Mouse (Mus musculus) embryonic facial prominence, embryonic 15.5 days (tissue): ENCODE measurements around the gene Copz1. TPM values are rescaled to one million over a fixed set of nuclear protein-coding genes. Genes with fewer than 3 reads are reported as not detected.

ENCODE experiments used
- ATAC-seq: fragments of 200-750 bp; cut with Nextera tagmentation; 2 replicates; pipeline ENCODE4 v1.8.0; 2017; ENCODE audit warnings: low read depth, moderate TSS enrichment; ENCODE audit not compliant: insufficient number of reproducible peaks, low FRiP score, low TSS enrichment
- H3K27ac ChIP-seq: fragments of 300-500 bp; sonication (generic); replicated peaks from 2 replicates; pipeline ENCODE4 v1.5.1; 2015; ENCODE audit warnings: mild to moderate bottlenecking, inconsistent platforms
- H3K27me3 ChIP-seq: fragments of 300-500 bp; sonication (generic); 2 replicates; pipeline ENCODE4 v1.6.1; 2015; ENCODE audit warnings: inconsistent platforms
- H3K36me3 ChIP-seq: fragments of 300-500 bp; sonication (generic); 2 replicates; pipeline ENCODE4 v1.6.1; 2015; ENCODE audit warnings: mild to moderate bottlenecking, inconsistent platforms
- H3K4me1 ChIP-seq: fragments of 300-500 bp; sonication (generic); 2 replicates; pipeline ENCODE4 v1.6.1; 2015; ENCODE audit warnings: inconsistent platforms
- H3K4me2 ChIP-seq: fragments of 300-500 bp; sonication (generic); replicated peaks from 2 replicates; pipeline ENCODE4 v1.6.1; 2015; ENCODE audit warnings: mild to moderate bottlenecking, inconsistent platforms
- H3K4me3 ChIP-seq: fragments of 300-500 bp; sonication (generic); replicated peaks from 2 replicates; pipeline ENCODE4 v1.5.1; 2015; ENCODE audit warnings: mild to moderate bottlenecking, inconsistent platforms
- H3K9ac ChIP-seq: fragments of 300-500 bp; sonication (generic); 2 replicates; pipeline ENCODE4 v1.6.1; 2015; ENCODE audit warnings: inconsistent platforms
- H3K9me3 ChIP-seq: fragments of 300-500 bp; sonication (generic); replicated peaks from 2 replicates; pipeline ENCODE4 v1.6.1; 2016; ENCODE audit warnings: inconsistent platforms
- WGBS: fragments of 180-500 bp; shearing (Covaris S2); methylation state at CpG from one replicate; pipeline ENCODE4 v1.1.7; 2015; 5-methylcytosine and 5-hydroxymethylcytosine counted together
- polyA plus RNA-seq: library from polyadenylated mRNA; unstranded; fragments of >200 nt; fragmentation: Nextera tagmentation; extraction: Ambion mirVana; gene quantifications from 2 replicates; pipeline ENCODE4 v1.2.1, GENCODE M21; 2015

The Copz1 gene
- polyA plus RNA-seq, 1 experiment from 2014 or later: 279 TPM

GRCm38 (mm10) chr15:103280817-103281464 lies 8.4 kb downstream of the Copz1 start:
- no peak overlapping the region for H3K27ac ChIP-seq
- WGBS: 65% methylated on average over 3 of the region's 3 CpGs

GRCm38 (mm10) chr15:103281465-103282205 lies 9.1 kb downstream of the Copz1 start:
- no peak overlapping the region for H3K4me2 ChIP-seq
- no peaks in the 10 kb centered on the region for H3K9me3 ChIP-seq
- peaks cover 18% of the 10 kb centered on the region for H3K4me1 ChIP-seq
- H3K27me3 ChIP-seq: no peaks in the 10 kb centered on the region
- WGBS: 92% methylated on average over 3 of the region's 3 CpGs
- H3K36me3 ChIP-seq: no peaks in the 10 kb centered on the region; the same call in 1 of the 2 replicates
- H3K4me3 ChIP-seq: no peak overlapping the region
- H3K9ac ChIP-seq: no peak overlapping the region
- H3K27ac ChIP-seq: no peak overlapping the region
- no peak for ATAC-seq

More at GRCm38 (mm10) chr15:103280817-103281464, 8.4 kb downstream of the Copz1 start:
- ATAC-seq: no peak
- Histone ChIP-seq H3K27me3 (no peaks in the 10 kb centered on the region), H3K9ac (no peak overlapping the region), H3K36me3 (no peaks in the 10 kb centered on the region), H3K4me3 (no peak overlapping the region), H3K4me2 (no peak overlapping the region), H3K4me1 (peaks cover 15% of the 10 kb centered on the region), H3K9me3 (no peaks in the 10 kb centered on the region)

GRCm38 (mm10) chr15:103284066-103284465 lies 11.6 kb downstream of the Copz1 start:
- H3K4me2 ChIP-seq: no peak overlapping the region
- H3K27ac ChIP-seq: no peak overlapping the region
- H3K4me1 ChIP-seq: peaks cover 19% of the 10 kb centered on the region
- H3K9me3 ChIP-seq: no peaks in the 10 kb centered on the region
- H3K9ac ChIP-seq: no peak overlapping the region
- no peaks in the 10 kb centered on the region; the same call in 1 of the 2 replicates for H3K36me3 ChIP-seq
- no peak overlapping the region for H3K4me3 ChIP-seq
- H3K27me3 ChIP-seq: no peaks in the 10 kb centered on the region
- 70% methylated on average over 3 of the region's 3 CpGs for WGBS
- no peak for ATAC-seq

GRCm38 (mm10) chr15:103284647-103285046 lies 12.1 kb downstream of the Copz1 start:
- no peak overlapping the region for H3K27ac ChIP-seq
- H3K4me1 ChIP-seq: peaks cover 25% of the 10 kb centered on the region
- no peaks in the 10 kb centered on the region for H3K9me3 ChIP-seq
- WGBS: 41% methylated on average over 2 of the region's 2 CpGs
- H3K4me2 ChIP-seq: no peak overlapping the region
- H3K27me3 ChIP-seq: no peaks in the 10 kb centered on the region
- H3K4me3 ChIP-seq: no peak overlapping the region
- no peaks in the 10 kb centered on the region; the same call in 1 of the 2 replicates for H3K36me3 ChIP-seq
- no peak overlapping the region for H3K9ac ChIP-seq
- no peak for ATAC-seq

- WGBS: 59% methylated on average over 1 of the region's 1 CpGs
- no peak overlapping the region for H3K9ac ChIP-seq
- no peaks in the 10 kb centered on the region for H3K9me3 ChIP-seq
- ATAC-seq: no peak
- H3K4me3 ChIP-seq: no peak overlapping the region
- peak overlapping the region; percentile 49 for H3K27ac ChIP-seq
- no peak overlapping the region for H3K4me2 ChIP-seq
- peaks cover 5% of the 10 kb centered on the region for H3K36me3 ChIP-seq
- no peaks in the 10 kb centered on the region for H3K27me3 ChIP-seq
- H3K4me1 ChIP-seq: peaks cover 27% of the 10 kb centered on the region
Observed at GRCm38 (mm10) chr15:103285778-103286417, 13.4 kb downstream of the Copz1 start.

GRCm38 (mm10) chr15:103289600-103289999 lies 17.1 kb downstream of the Copz1 start:
- H3K27me3 ChIP-seq: no peaks in the 10 kb centered on the region
- H3K4me1 ChIP-seq: peaks cover 27% of the 10 kb centered on the region
- H3K4me3 ChIP-seq: no peak overlapping the region
- no peak overlapping the region for H3K9ac ChIP-seq
- H3K27ac ChIP-seq: 0 out of 2 replicates have a peak overlapping the region, but pooled peaks have one; percentile 5
- H3K36me3 ChIP-seq: peaks cover 31% of the 10 kb centered on the region
- H3K9me3 ChIP-seq: no peaks in the 10 kb centered on the region
- WGBS: 45% methylated on average over 5 of the region's 5 CpGs
- no peak overlapping the region for H3K4me2 ChIP-seq
- ATAC-seq: no peak

- H3K27me3 ChIP-seq: no peaks in the 10 kb centered on the region
- H3K9ac ChIP-seq: no peak overlapping the region
- H3K9me3 ChIP-seq: no peaks in the 10 kb centered on the region
- H3K4me2 ChIP-seq: no peak overlapping the region
- H3K4me1 ChIP-seq: peaks cover 22% of the 10 kb centered on the region
- no peak overlapping the region for H3K4me3 ChIP-seq
- ATAC-seq: no peak
- 75% methylated on average over 6 of the region's 6 CpGs for WGBS
- H3K36me3 ChIP-seq: peaks cover 31% of the 10 kb centered on the region
- no peak overlapping the region for H3K27ac ChIP-seq
Observed at GRCm38 (mm10) chr15:103290417-103290816, 17.9 kb downstream of the Copz1 start.

- Histone ChIP-seq H3K27me3 (no peaks in the 10 kb centered on the region), H3K27ac (no peak overlapping the region), H3K9me3 (no peaks in the 10 kb centered on the region), H3K4me1 (peaks cover 22% of the 10 kb centered on the region), H3K9ac (no peak overlapping the region), H3K36me3 (peaks cover 31% of the 10 kb centered on the region), H3K4me2 (no peak overlapping the region), H3K4me3 (no peak overlapping the region)
- 91% methylated on average over 9 of the region's 9 CpGs for WGBS
- ATAC-seq: no peak
Observed at GRCm38 (mm10) chr15:103290843-103291242, 18.3 kb downstream of the Copz1 start.

- ATAC-seq: 0 out of 2 replicates have a peak, but pooled peaks have one; percentile 34
Observed at GRCm38 (mm10) chr15:103292673-103293345, 20.3 kb downstream of the Copz1 start.

GRCm38 (mm10) chr15:103293375-103293774 lies 20.9 kb downstream of the Copz1 start:
- ATAC-seq: no peak
- WGBS: 96% methylated on average over 2 of the region's 2 CpGs
- no peak overlapping the region for H3K9ac ChIP-seq
- peaks cover 41% of the 10 kb centered on the region for H3K36me3 ChIP-seq
- H3K9me3 ChIP-seq: no peaks in the 10 kb centered on the region
- peak overlapping the region; percentile 73 for H3K27ac ChIP-seq
- no peaks in the 10 kb centered on the region for H3K27me3 ChIP-seq
- H3K4me3 ChIP-seq: no peak overlapping the region
- H3K4me2 ChIP-seq: no peak overlapping the region
- peaks cover 37% of the 10 kb centered on the region for H3K4me1 ChIP-seq

More at GRCm38 (mm10) chr15:103292673-103293345, 20.3 kb downstream of the Copz1 start:
- 71% methylated on average over 4 of the region's 4 CpGs for WGBS
- Histone ChIP-seq H3K4me2 (no peak overlapping the region), H3K27ac (peak overlapping the region; percentile 73), H3K36me3 (peaks cover 41% of the 10 kb centered on the region), H3K4me3 (no peak overlapping the region), H3K9me3 (no peaks in the 10 kb centered on the region), H3K27me3 (no peaks in the 10 kb centered on the region), H3K4me1 (peaks cover 33% of the 10 kb centered on the region), H3K9ac (no peak overlapping the region)

- 29% methylated on average over 2 of the region's 2 CpGs for WGBS
- no peak overlapping the region for H3K4me3 ChIP-seq
- no peak overlapping the region; the same call in 1 of the 2 replicates for H3K27ac ChIP-seq
Observed at GRCm38 (mm10) chr15:103294649-103295048, 22.1 kb downstream of the Copz1 start.

More at GRCm38 (mm10) chr15:103294649-103295048, 22.1 kb downstream of the Copz1 start:
- H3K9me3 ChIP-seq: no peaks in the 10 kb centered on the region
- no peak overlapping the region for H3K9ac ChIP-seq
- no peaks in the 10 kb centered on the region for H3K27me3 ChIP-seq
- peaks cover 49% of the 10 kb centered on the region for H3K36me3 ChIP-seq
- H3K4me2 ChIP-seq: no peak overlapping the region
- ATAC-seq: 0 out of 2 replicates have a peak, but pooled peaks have one; percentile 8
- peaks cover 42% of the 10 kb centered on the region for H3K4me1 ChIP-seq
